Mouse (Mus musculus): ENCODE results near the gene Lrrc40. TPM values are rescaled to one million over a fixed set of nuclear protein-coding genes. Genes with fewer than 3 reads are reported as not detected.

Lrrc40 gene
- polyA plus RNA-seq (2021; fragmentation: Nextera tagmentation) = 34.5 and 36.0 TPM in 2 replicates
- long read RNA-seq, experiment 1, full-length matches to known transcripts = 30 of 60 reads
- long read RNA-seq, experiment 1, partial matches to known transcripts = 11 of 60 reads
- long read RNA-seq, experiment 1, other reads (novel, unspliced or antisense) = 19 of 60 reads
- long read RNA-seq, experiment 2, full-length matches to known transcripts = 134 of 286 reads
- long read RNA-seq, experiment 2, partial matches to known transcripts = 27 of 286 reads
- long read RNA-seq, experiment 2, other reads (novel, unspliced or antisense) = 125 of 286 reads

DNA sequence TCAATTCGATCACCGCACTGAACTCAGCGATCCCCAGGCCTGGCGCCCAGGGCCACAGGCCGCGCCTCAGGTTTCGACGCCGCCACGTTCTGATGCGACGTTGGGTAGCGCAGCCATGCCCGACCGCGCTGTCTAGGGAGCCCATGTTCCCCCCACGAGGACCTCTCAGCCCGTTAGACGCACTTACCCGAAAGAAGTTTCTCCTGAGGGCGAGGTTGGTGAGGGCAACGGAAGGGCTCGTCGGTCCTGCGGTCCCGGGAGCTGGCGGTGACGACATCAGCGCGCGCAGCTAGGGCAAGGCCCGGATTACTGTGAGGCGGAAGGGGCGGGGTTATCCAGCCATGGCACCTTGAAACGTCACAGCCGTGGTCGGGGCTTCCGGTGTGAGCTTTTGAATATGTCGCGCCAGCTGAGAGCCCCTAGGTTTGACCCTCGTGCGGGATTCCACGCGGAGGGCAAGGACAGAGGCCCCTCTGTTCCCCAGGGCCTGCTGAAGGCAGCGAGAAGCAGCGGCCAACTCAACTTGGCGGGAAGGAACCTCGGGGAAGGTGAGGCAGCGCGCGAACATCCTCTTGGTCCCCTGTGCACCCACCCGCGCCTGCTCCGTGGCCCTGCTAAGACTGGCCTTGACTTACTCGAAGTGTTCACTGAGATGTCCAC, at the start of gene Lrrc40, which contains the start of gene Srsf11:
TSS of gene Lrrc40 (plus strand) at position 334 of the 660 bp plus-strand sequence.
TSS of gene Srsf11 (minus strand) at position 311 of the 660 bp plus-strand sequence.

Other genes starting within 250 kb of the Lrrc40 start
- 6.0 and 7.3 TPM in 2 replicates for gene Cth, start 111.6 kb upstream of the Lrrc40 start, polyA plus RNA-seq (2021; fragmentation: Nextera tagmentation)
- 23.1 and 27.4 TPM in 2 replicates for gene Ankrd13c, start 89.4 kb upstream of the Lrrc40 start, polyA plus RNA-seq (2021; fragmentation: Nextera tagmentation)
- gene Srsf11, start within 50 bp of the Lrrc40 start, polyA plus RNA-seq (2021; fragmentation: Nextera tagmentation) = 126 and 137 TPM in 2 replicates